Mouse (Mus musculus) ES-E14 (cell line): ENCODE measurements around the gene Pwwp2a. TPM values are rescaled to one million over a fixed set of nuclear protein-coding genes. Genes with fewer than 3 reads are reported as not detected.

Source experiments
- DNase-seq: peaks from one replicate; pipeline ENCODE4 v3.0.0-alpha.2; 2013; ENCODE audit warnings: low read depth, low spot score
- H3K27ac ChIP-seq: 2 replicates; pipeline ENCODE4 v1.5.1; 2012; ENCODE audit warnings: low read depth, mild to moderate bottlenecking, low read length, moderate library complexity, mixed read lengths; ENCODE audit not compliant: poor library complexity, insufficient read depth, severe bottlenecking
- H3K36me3 ChIP-seq: 2 replicates; pipeline ENCODE4 v1.6.1; 2012; ENCODE audit warnings: mild to moderate bottlenecking, low read length, moderate library complexity, mixed read lengths; ENCODE audit not compliant: control insufficient read depth, poor library complexity, insufficient read depth, severe bottlenecking
- H3K4me1 ChIP-seq, 2 experiments: fragments of 150-350 bp in 1 of 2; sonication (generic) in 1 of 2; 2 replicates each; pipeline ENCODE4 v1.6.1; 2012; ENCODE audit warnings: low read length in 2 of 2, mild to moderate bottlenecking in 1 of 2, mixed read lengths in 1 of 2; ENCODE audit not compliant: control insufficient read depth in 2 of 2, insufficient read depth in 2 of 2, poor library complexity in 1 of 2
- H3K4me3 ChIP-seq, 2 experiments: fragments of 150-350 bp in 1 of 2; sonication (generic) in 1 of 2; 2 replicates each; pipeline ENCODE4 v1.5.1; 2012; ENCODE audit warnings: low read length in 2 of 2, low read depth in 1 of 2, mild to moderate bottlenecking in 1 of 2, mixed read lengths in 1 of 2; ENCODE audit not compliant: insufficient read depth in 1 of 2, poor library complexity in 1 of 2, severe bottlenecking in 1 of 2
- H3K9ac ChIP-seq: 2 replicates; pipeline ENCODE4 v1.6.1; 2012; ENCODE audit warnings: low read depth, mild to moderate bottlenecking, low read length, mixed read lengths; ENCODE audit not compliant: poor library complexity, insufficient read depth, severe bottlenecking
- H3K9me3 ChIP-seq: fragments of 150-350 bp; sonication (generic); 2 replicates; pipeline ENCODE4 v1.6.1; 2012; ENCODE audit warnings: low read depth, mild to moderate bottlenecking, low read length; ENCODE audit not compliant: control insufficient read depth, insufficient read depth
- CHD2 ChIP-seq: IDR thresholded peaks from 2 replicates; pipeline ENCODE4 v1.6.1; 2014; ENCODE audit warnings: mild to moderate bottlenecking, low read depth, low read length, inconsistent platforms
- HCFC1 ChIP-seq: IDR thresholded peaks from 2 replicates; pipeline ENCODE4 v1.6.1; 2012; ENCODE audit warnings: low read length, inconsistent platforms, borderline replicate concordance; ENCODE audit not compliant: insufficient read depth
- MAFK ChIP-seq: IDR thresholded peaks from 2 replicates; pipeline ENCODE4 v1.6.1; 2014; ENCODE audit warnings: mild to moderate bottlenecking, low read depth, low read length, inconsistent platforms; ENCODE audit not compliant: insufficient read depth
- ZC3H11A ChIP-seq: IDR thresholded peaks from 2 replicates; pipeline ENCODE4 v1.6.1; 2012; ENCODE audit warnings: low read depth, mild to moderate bottlenecking, inconsistent platforms, low read length, borderline replicate concordance
- ZNF384 ChIP-seq: IDR thresholded peaks from 2 replicates; pipeline ENCODE4 v1.6.1; 2012; ENCODE audit warnings: low read depth, low read length, inconsistent platforms
- in situ Hi-C, 2 experiments: fragments of 600-800 bp; cut with MboI; formaldehyde crosslinking; loops; one replicate each; pipeline ENCODE4 v1.15.1; 2025; ENCODE audit warnings: low sequenced_read_pairs in 2 of 2, inconsistent platforms in 1 of 2; ENCODE audit not compliant: unreplicated experiment in 2 of 2
- total RNA-seq: library from RNA; depleted of rRNA; stranded (reverse); fragments of 300-350 nt; gene quantifications from 2 replicates; pipeline ENCODE4 v1.2.3, GENCODE M21; 2012

The Pwwp2a gene
- total RNA-seq, 1 experiment: 30.2 TPM

DNA sequence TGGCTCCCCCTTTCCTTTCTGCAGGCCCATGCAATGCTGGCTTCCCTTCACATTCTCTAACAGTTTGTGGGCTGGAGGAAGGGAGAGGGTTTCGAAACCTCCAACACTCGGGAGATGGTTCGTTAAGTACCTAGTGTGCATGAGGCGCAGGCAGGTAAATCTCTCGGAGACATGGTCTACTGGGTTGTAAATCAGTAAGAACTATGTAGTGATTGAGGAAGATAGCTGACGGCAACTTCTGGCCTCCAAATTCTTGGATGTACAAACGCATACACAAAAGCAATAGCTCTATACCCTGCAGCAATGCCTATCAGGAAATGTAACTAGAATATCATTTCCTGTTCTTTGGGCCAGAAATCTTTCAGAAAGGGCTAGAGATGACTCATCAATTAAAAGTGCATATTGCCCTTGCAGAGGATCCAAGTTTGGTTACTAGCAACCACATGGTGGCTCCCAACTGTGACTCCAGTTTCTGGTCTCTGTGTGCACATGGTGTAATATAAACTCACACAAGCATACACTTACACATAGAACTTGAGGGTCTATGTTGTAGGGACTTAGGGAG, 47.0 kb downstream of the Pwwp2a start:
- H3K9me3 ChIP-seq: no peaks in the 10 kb centered on the region
- peaks cover 25% of the 10 kb centered on the region for H3K36me3 ChIP-seq
- no peak overlapping the region for H3K4me3 ChIP-seq
- in situ Hi-C loops: no loop called here
- TF ChIP-seq ZNF384 (no peak), CHD2 (no peak), ZC3H11A (no peak)
- H3K9ac ChIP-seq: no peak overlapping the region
- no peaks in the 10 kb centered on the region for H3K4me1 ChIP-seq
- DNase-seq: no peak
- H3K27ac ChIP-seq: no peak overlapping the region

DNA sequence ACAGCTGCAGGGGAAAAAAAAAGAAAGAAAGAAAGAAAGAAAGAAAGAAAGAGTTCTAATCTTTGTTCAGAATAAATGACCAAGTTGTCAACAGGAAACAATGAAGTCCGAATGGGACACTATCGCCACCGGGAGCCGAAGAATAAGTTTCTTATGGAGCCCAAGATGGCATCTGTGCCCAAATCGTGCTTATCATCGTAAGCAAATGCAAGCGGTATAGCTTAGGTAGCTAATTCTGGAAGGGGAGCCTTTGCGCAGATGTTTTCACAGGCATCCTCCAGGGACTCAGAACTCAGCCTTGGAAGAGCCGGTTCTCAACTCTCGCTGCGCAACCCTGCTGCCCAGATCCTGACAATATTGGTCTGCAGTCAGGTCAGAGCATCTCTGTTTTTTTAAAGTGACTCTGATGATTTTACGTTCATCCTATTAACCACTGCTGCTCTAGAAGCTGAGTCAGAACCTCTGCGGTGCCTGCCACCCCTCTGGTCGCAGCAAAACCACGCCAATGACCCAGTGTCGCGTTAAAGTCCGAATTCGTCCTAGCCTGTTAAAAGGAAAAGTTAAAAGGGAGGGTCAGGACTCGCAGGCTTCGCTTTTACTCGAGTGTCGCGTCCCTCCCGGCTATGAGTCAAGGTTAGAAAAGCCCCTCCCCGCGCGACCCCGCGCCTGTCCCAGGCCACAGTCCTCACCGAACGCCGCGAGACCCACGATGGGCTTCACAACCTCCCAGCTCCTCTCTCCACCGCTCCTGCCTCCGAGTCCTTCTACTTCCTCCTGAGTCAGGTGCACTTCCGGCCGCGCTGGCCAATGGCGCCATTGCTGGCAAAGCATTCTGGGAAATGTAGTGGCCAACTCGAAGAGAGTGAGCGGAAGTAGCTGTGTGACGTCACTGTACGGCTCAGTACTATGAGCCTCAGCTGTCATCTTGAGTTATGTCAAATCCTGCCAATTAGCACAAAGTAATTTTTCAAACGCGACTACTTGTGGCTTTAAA, 65.7 kb downstream of the Pwwp2a start, which contains the start of gene Ttc1:
Gene Ttc1, minus strand, starts transcription at position 776 of the 994 bp plus-strand sequence.
- Histone ChIP-seq H3K9me3 (no peaks in the 10 kb centered on the region), H3K9ac (peak within 1 kb of the TSS; percentile 88), H3K4me3 (peak within 1 kb of the TSS; percentile 82 to 94), H3K36me3 (peaks cover 15% of the 10 kb centered on the region), H3K4me1 (peaks cover 2 to 5% of the 10 kb centered on the region in 2 experiments; a peak in 1 of 4 replicates), H3K27ac (no peak within 1 kb of the TSS)
- peak; percentile 90 for DNase-seq
- TF ChIP-seq CHD2: peak; percentile 43; the same call in 1 of the 2 replicates
- TF ChIP-seq ZC3H11A: no peak
- TF ChIP-seq HCFC1: peak; percentile 92
- in situ Hi-C loops: no loop called here

DNA sequence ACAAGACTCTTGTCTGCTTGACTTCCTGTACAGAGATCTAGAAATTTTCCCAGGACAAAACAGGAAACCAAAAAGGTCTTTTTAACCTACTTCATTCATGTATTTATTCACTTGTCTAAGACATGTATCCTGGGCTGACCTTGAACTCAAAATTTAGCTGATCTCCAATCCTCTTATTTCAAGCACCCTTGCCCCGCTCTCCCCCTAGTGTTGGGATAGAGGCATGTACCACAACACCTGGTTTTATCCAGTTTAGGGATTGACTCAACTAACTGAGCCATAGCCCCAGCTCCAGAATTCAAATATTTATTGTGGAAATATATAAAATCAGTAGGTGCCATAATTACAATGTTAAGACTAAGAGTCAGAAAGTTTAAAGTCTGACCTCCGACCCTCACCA, 69.7 kb downstream of the Pwwp2a start:
- Histone ChIP-seq H3K4me3 (no peak overlapping the region), H3K36me3 (no peaks in the 10 kb centered on the region), H3K27ac (no peak overlapping the region), H3K9ac (no peak overlapping the region), H3K9me3 (no peaks in the 10 kb centered on the region), H3K4me1 (peaks cover 7 to 8% of the 10 kb centered on the region in 2 experiments; a peak in 2 of 4 replicates)
- TF ChIP-seq CHD2 (no peak), HCFC1 (no peak), MAFK (no peak), ZC3H11A (no peak), ZNF384 (no peak)
- in situ Hi-C loops: no loop called here
- DNase-seq: peak; percentile 40

DNA sequence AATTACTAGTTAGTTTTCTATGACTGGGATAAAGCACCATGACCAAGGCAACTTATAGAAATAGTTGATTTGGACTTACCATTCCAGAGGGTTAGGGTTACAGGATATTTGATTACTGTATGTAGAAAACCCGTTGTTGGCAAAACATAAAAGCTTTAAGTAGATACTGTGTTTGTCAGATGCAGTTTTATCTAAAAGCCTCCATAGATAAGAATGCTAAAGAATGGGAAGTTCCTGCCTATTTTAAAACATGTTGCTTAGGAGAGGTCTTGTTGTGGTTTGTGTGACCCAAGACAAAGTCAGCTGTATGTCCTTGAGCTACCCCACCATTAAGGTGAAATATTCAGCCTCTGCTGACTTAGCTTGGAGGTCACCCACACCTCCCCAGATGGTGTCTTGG, 72.8 kb downstream of the Pwwp2a start:
- H3K9me3 ChIP-seq: no peaks in the 10 kb centered on the region
- H3K27ac ChIP-seq: no peak overlapping the region
- H3K4me3 ChIP-seq: no peak overlapping the region
- DNase-seq: no peak
- H3K4me1 ChIP-seq: peaks cover 5 to 8% of the 10 kb centered on the region in 2 experiments; a peak in 2 of 4 replicates
- H3K9ac ChIP-seq: no peak overlapping the region
- no peak for TF ChIP-seq CHD2
- TF ChIP-seq ZNF384: no peak
- no peak for TF ChIP-seq HCFC1
- TF ChIP-seq MAFK: no peak
- TF ChIP-seq ZC3H11A: no peak
- in situ Hi-C loops: no loop called here
- no peaks in the 10 kb centered on the region for H3K36me3 ChIP-seq
